Mouse (Mus musculus) heart, embryonic 16.5 days (tissue): ENCODE measurements around the gene Gm28038. TPM values are rescaled to one million over a fixed set of nuclear protein-coding genes. Genes with fewer than 3 reads are reported as not detected.

Experiments
- ATAC-seq: fragments of 200-750 bp; cut with Nextera tagmentation; replicated peaks from 2 replicates; pipeline ENCODE4 v1.8.0; 2017; ENCODE audit warnings: moderate number of reproducible peaks; ENCODE audit not compliant: insufficient read depth, low FRiP score; ENCODE audit errors: extremely low read depth
- H3K27ac ChIP-seq: fragments of 300-500 bp; sonication (generic); 2 replicates; pipeline ENCODE4 v1.5.1; 2014; ENCODE audit warnings: mild to moderate bottlenecking, low read length, control low read depth, moderate library complexity
- H3K27me3 ChIP-seq: fragments of 300-500 bp; sonication (generic); 2 replicates; pipeline ENCODE4 v1.6.1; 2014; ENCODE audit warnings: low read length, mixed read lengths; ENCODE audit not compliant: control insufficient read depth, insufficient read depth
- H3K36me3 ChIP-seq: fragments of 300-500 bp; sonication (generic); 2 replicates; pipeline ENCODE4 v1.6.1; 2014; ENCODE audit not compliant: control insufficient read depth, insufficient read depth
- H3K4me1 ChIP-seq: fragments of 300-500 bp; sonication (generic); 2 replicates; pipeline ENCODE4 v1.6.1; 2014; ENCODE audit warnings: low read length, mixed read lengths; ENCODE audit not compliant: control insufficient read depth, insufficient read depth
- H3K4me2 ChIP-seq: fragments of 300-500 bp; sonication (generic); 2 replicates; pipeline ENCODE4 v1.6.1; 2014; ENCODE audit warnings: low read depth, mild to moderate bottlenecking, control low read depth, low read length
- H3K4me3 ChIP-seq: fragments of 300-500 bp; sonication (generic); 2 replicates; pipeline ENCODE4 v1.5.1; 2014; ENCODE audit warnings: mild to moderate bottlenecking, control low read depth, low read length
- H3K9ac ChIP-seq: fragments of 300-500 bp; sonication (generic); 2 replicates; pipeline ENCODE4 v1.6.1; 2014; ENCODE audit warnings: low read length, control low read depth
- H3K9me3 ChIP-seq: fragments of 300-500 bp; sonication (generic); replicated peaks from 2 replicates; pipeline ENCODE4 v1.6.1; 2016; ENCODE audit warnings: low read length; ENCODE audit not compliant: control insufficient read depth
- WGBS: fragments of 180-500 bp; shearing (Covaris S2); extraction: QIAGEN DNeasy Blood & Tissue Kit; methylation state at CpG from one replicate; pipeline ENCODE4 v1.1.7; 2014; 5-methylcytosine and 5-hydroxymethylcytosine counted together
- polyA plus RNA-seq: library from polyadenylated mRNA; unstranded; fragments of >200 nt; fragmentation: Nextera tagmentation; extraction: Ambion mirVana; gene quantifications from 2 replicates; pipeline ENCODE4 v1.2.1, GENCODE M21; 2015

Gm28038 gene
- polyA plus RNA-seq = not detected in 2 replicates

DNA sequence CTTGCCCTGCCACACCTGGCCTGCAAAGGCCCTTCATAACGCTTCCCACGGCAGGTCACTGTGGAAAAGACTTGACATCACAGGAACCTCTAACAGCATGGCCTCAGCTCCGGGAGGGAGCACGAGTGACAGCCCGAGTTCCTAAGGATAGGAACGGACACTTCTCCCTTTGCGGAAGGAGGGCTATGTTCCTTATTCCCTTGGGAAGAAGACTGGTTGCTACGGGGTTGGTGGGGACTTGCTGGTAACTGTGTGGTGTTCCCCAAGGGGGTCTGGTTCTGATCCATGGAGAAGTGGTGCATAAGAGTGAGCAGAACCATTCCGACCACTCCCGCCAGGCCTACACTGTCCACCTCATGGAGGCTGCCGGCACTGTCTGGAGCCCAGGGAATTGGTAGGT, at the start of gene Gm28038:
Gene Gm28038, plus strand, starts transcription at position 301 of the 400 bp plus-strand sequence.
- H3K4me1 ChIP-seq = peaks cover 12% of the 10 kb centered on the region
- no peaks in the 10 kb centered on the region for H3K9me3 ChIP-seq
- no peaks in the 10 kb centered on the region; the same call in 1 of the 2 replicates for H3K36me3 ChIP-seq
- 88% methylated on average over 11 of the region's 11 CpGs for WGBS
- no peak within 1 kb of the TSS for H3K27ac ChIP-seq
- no peak within 1 kb of the TSS for H3K4me3 ChIP-seq
- ATAC-seq = no peak
- no peak within 1 kb of the TSS for H3K4me2 ChIP-seq
- no peak within 1 kb of the TSS for H3K9ac ChIP-seq
- H3K27me3 ChIP-seq = no peaks in the 10 kb centered on the region

- Histone ChIP-seq H3K4me2 (no peak overlapping the region), H3K4me3 (no peak overlapping the region), H3K9me3 (0 out of 2 replicates have a peak, but pooled peaks cover under 1% of the 10 kb centered on the region), H3K27ac (no peak overlapping the region), H3K36me3 (no peaks in the 10 kb centered on the region), H3K9ac (no peak overlapping the region), H3K27me3 (no peaks in the 10 kb centered on the region), H3K4me1 (peaks cover 28% of the 10 kb centered on the region)
- 70% methylated on average over 5 of the region's 5 CpGs for WGBS
- ATAC-seq = no peak
Observed at GRCm38 (mm10) chr2:30235593-30235992, 45.2 kb upstream of the Gm28038 start.

- ATAC-seq = no peak
- 3% methylated on average over 18 of the region's 18 CpGs for WGBS
- H3K4me1 ChIP-seq = peaks cover 38% of the 10 kb centered on the region
Observed at GRCm38 (mm10) chr2:30236426-30237198, 44.2 kb upstream of the Gm28038 start.

GRCm38 (mm10) chr2:30237199-30237880, 43.5 kb upstream of the Gm28038 start, which contains the start of gene Lrrc8a:
Lrrc8a (plus strand) TSS chr2:30237715.
- Histone ChIP-seq H3K4me3 (peak within 1 kb of the TSS; percentile 95), H3K4me1 (peaks cover 44% of the 10 kb centered on the region), H3K27ac (peak within 1 kb of the TSS; percentile 95), H3K36me3 (peaks cover 8% of the 10 kb centered on the region), H3K27me3 (no peaks in the 10 kb centered on the region), H3K9ac (peak within 1 kb of the TSS; percentile 96), H3K9me3 (no peaks in the 10 kb centered on the region), H3K4me2 (peak within 1 kb of the TSS; percentile 83)
- ATAC-seq = peak; percentile 91
- WGBS = under 1% methylated on average over 57 of the region's 67 CpGs

More at GRCm38 (mm10) chr2:30236426-30237198, 44.2 kb upstream of the Gm28038 start:
- peaks cover 4% of the 10 kb centered on the region for H3K36me3 ChIP-seq
- no peaks in the 10 kb centered on the region for H3K9me3 ChIP-seq
- H3K4me2 ChIP-seq = peak overlapping the region; percentile 83
- peak overlapping the region; percentile 91 for H3K27ac ChIP-seq
- peak overlapping the region; percentile 90 for H3K9ac ChIP-seq
- H3K4me3 ChIP-seq = peak overlapping the region; percentile 95
- H3K27me3 ChIP-seq = no peaks in the 10 kb centered on the region

GRCm38 (mm10) chr2:30237881-30238280, 43.0 kb upstream of the Gm28038 start:
- H3K4me3 ChIP-seq = peak overlapping the region; percentile 95
- peak overlapping the region; percentile 83 for H3K4me2 ChIP-seq
- peaks cover 8% of the 10 kb centered on the region for H3K36me3 ChIP-seq
- peak overlapping the region; percentile 96 for H3K9ac ChIP-seq
- H3K4me1 ChIP-seq = peaks cover 47% of the 10 kb centered on the region
- H3K27me3 ChIP-seq = no peaks in the 10 kb centered on the region
- ATAC-seq = peak; percentile 77
- 0% methylated on average over 38 of the region's 42 CpGs for WGBS
- peak overlapping the region; percentile 95 for H3K27ac ChIP-seq
- H3K9me3 ChIP-seq = no peaks in the 10 kb centered on the region

GRCm38 (mm10) chr2:30238906-30239465, 41.9 kb upstream of the Gm28038 start:
- Histone ChIP-seq H3K9me3 (no peaks in the 10 kb centered on the region), H3K36me3 (peaks cover 11% of the 10 kb centered on the region), H3K27me3 (no peaks in the 10 kb centered on the region), H3K27ac (peak overlapping the region; percentile 95), H3K4me1 (peaks cover 47% of the 10 kb centered on the region), H3K9ac (peak overlapping the region; percentile 96), H3K4me2 (peak overlapping the region; percentile 83), H3K4me3 (peak overlapping the region; percentile 95)
- ATAC-seq = no peak
- WGBS = 51% methylated on average over 3 of the region's 3 CpGs

DNA sequence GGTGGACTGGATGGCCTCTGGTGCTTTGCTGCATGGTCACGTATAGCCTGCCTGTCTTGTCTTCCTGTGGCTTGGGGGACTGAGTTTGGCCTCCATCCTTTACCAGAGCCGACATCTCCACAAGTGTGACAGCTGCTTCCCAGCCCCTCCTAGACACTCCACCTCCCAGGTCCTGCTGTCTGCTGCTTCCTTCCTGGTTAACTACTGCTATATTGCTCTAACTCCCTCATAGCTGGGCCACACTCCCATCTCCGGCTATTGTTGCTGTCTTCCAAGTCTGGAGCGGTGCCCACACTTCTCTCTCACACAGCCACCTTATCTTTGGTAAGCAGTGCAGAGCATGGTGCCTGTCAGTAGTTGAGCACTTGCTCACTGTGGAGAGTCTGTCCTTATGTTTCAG, 41.1 kb upstream of the Gm28038 start:
- H3K4me3 ChIP-seq = peak overlapping the region; percentile 95
- H3K4me1 ChIP-seq = peaks cover 47% of the 10 kb centered on the region
- peak; percentile 54 for ATAC-seq
- H3K27ac ChIP-seq = peak overlapping the region; percentile 95
- H3K9me3 ChIP-seq = no peaks in the 10 kb centered on the region
- peak overlapping the region; percentile 96 for H3K9ac ChIP-seq
- H3K36me3 ChIP-seq = peaks cover 11% of the 10 kb centered on the region
- H3K27me3 ChIP-seq = no peaks in the 10 kb centered on the region
- H3K4me2 ChIP-seq = peak overlapping the region; percentile 83
- 27% methylated on average over 4 of the region's 4 CpGs for WGBS

DNA sequence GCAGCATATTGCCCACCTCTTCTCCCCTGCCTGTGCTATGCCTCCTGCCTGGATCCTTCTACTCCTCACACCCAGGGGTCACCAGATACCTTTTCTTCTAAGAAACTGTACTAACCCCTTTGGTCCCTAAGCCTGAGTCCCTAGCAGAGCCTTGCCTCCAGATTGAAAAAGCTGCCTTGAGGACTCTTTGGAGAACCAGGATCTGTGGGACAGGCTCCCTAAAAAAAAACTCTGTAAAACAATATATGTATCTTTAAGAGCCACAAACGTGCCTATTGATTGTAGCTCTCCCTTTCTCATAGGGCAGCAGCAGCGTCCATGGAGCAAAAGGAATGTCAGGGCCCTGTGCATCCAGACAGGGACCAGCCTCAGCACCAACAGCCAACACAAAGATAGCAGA, 40.6 kb upstream of the Gm28038 start, which contains the start of gene Gm28035:
Gene Gm28035, plus strand, starts transcription at position 301 of the 400 bp plus-strand sequence.
- no peak for ATAC-seq
- Histone ChIP-seq H3K27ac (peak within 1 kb of the TSS; percentile 95), H3K9ac (peak within 1 kb of the TSS; percentile 96), H3K9me3 (no peaks in the 10 kb centered on the region), H3K4me2 (peak within 1 kb of the TSS; percentile 83), H3K4me3 (peak within 1 kb of the TSS; percentile 95), H3K4me1 (peaks cover 47% of the 10 kb centered on the region), H3K27me3 (no peaks in the 10 kb centered on the region), H3K36me3 (peaks cover 11% of the 10 kb centered on the region)
- 47% methylated on average over 2 of the region's 2 CpGs for WGBS
